Mouse (Mus musculus): ENCODE data around the gene Ercc6l2.
"Not testable (repeated sequence)": the region's sequence is repeated elsewhere in the genome, so short reads cannot be mapped to it uniquely, and the experiment has no call there.

Gene Ercc6l2

DNA sequence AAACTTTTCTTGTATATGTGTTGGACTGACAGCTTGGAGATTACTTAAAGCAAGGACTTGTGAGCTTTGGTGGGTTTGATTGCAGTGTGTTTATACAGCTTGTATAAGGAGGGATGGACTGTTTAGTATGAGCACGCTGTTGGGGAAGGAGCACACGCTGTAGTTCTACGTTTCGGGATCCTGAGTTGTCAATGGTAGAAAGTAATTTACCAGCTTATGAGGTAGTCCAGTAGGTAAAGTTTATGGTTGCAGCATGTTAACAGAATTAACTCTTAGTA lies 64.8 kb downstream of the Ercc6l2 start:
- no peak for DNase-seq (ENCODE audit: low spot score)

DNA sequence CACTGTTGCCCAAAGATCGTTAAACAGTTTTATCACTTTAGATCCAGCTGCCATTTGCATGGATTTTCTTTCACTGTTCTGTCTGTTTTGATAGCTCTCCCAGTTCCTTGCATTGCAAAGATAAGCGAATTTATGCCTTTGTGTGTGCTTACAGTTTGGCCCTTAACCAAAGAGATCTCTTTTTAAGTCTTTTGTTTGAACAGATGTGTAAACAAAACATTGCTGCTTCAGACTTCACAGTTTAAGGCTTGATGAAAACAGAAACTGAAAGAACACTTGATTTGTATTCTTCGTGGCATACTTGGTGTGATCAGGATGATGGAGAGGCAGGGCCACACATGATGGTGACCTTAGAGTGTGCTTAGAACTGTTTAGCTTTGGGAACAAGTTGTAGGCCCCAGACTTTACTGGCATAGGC lies 70.5 kb downstream of the Ercc6l2 start:
- DNase-seq (ENCODE audit: low spot score): no peak

DNA sequence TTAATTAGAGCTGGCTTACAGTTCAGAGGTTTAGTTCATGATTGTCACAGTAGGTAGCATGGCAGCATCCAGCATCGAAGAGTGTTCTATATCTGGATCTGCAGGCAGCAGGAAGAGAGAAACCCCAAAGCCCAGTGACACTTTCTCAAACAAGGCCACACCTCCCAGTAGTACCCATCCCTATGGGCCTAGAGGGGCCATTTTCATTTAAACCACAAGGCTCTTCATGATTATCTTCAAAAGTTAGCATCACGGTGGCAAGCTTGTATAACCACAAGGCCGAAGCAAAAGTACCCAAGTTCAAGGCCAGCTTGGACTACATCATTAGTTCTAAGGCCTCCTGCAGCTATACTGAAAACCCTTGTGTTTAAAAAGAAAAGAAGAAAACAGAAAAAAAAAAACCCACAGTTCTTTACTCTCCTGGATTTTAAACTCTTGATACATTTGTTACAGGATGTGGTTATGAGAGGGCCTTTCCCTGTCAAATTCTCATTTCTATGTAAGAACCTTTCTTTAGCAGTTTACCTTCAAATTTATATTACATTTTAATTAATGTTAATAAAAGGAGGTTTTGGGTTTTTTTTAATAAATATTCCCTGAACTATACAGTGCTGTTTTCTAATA lies 71.5 kb downstream of the Ercc6l2 start:
- no peak for DNase-seq (ENCODE audit: low spot score)

DNA sequence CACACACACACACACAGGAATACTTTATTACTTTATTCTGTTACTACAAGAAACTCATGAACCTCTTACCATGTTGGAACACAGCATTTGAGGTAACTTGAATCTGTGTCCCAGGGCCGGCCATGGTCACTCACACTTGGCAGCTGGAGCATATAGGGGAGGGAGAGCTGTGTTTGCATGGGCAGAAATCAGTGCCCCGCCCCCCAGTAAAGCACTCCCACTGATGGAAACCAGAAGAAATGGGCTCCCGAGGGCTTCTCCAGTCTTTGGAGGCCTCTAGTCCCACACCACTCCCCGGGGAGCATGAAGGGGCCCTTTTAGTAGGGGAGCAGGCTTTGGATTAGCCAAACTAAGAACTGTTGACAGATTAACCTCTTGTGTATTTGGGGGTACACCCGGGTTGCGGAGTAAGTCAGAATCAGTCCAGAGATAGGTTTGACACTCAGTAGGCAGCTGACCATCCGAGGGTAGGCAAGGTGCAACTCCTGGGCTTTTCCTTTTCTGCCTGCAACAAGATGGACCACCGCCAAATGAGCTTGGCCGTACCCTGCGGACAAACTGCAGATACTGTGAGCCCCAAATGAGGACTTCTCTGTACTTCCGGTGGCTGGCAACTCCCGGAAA lies 85.8 kb downstream of the Ercc6l2 start:
- no peak for DNase-seq (ENCODE audit: low spot score)

DNA sequence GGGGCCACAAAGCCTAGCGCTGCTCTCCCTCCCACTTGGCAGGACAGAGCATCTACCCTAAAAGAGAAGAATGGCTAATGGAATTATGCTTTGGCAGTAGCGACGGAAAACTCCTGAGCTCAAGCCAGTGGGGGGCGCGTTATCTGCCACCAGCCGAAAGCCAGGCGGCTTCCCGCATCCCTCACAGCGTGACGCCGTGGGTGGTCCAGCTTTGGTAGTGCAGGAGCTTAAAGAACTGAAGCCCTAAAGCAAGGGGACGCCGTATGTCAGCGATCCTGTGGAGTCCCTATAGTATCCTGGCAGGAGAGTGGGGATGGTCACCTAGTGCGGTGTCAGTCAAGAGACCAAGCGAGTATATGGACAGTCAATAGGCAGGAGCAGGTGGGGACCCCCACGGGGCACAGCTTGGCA lies 86.3 kb downstream of the Ercc6l2 start:
- DNase-seq (ENCODE audit: low spot score): peak; percentile 39

DNA sequence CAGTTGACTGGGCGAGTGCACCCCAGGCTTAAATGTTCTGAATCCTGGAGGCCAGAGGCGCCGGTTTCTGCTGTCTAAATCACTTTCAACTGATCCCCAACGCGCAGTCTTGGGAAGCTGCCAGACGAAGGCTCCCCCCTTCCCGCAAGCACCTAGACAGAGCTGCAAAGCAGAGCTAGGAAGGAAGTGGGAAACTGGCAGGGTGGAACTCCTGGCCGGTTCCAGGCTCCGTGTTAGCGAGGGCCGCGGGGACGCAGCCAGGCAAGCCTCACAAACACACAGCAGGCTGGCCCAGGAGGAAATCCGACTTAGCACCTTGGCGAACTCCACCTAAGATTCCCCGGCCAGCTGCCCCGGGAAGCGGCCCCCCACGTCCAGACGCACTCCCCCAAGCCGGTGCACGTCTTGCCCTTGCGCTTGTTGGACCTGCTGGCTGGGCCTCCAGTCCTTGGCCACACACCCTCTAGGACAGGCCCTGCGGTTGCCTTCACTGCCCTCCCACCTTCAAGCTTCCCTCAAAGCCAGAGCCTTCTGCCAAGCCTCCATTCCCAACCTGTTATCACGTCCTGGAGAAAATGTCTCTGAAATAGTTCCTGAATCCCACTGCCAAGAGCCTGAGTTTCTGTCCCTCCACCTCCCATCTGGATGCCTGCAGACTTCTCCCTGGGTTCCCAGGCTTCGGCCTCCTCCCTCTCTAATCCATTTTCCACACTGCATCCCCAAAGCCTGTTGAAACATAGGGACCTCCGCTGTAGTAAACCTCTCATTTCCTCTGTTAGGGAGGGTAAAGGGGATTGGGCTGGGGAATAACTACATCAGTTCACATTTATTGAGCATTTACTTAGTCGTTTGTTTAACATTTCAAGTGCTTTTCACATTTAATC lies 86.9 kb downstream of the Ercc6l2 start:
- peak; percentile 40 for DNase-seq (ENCODE audit: low spot score)

DNA sequence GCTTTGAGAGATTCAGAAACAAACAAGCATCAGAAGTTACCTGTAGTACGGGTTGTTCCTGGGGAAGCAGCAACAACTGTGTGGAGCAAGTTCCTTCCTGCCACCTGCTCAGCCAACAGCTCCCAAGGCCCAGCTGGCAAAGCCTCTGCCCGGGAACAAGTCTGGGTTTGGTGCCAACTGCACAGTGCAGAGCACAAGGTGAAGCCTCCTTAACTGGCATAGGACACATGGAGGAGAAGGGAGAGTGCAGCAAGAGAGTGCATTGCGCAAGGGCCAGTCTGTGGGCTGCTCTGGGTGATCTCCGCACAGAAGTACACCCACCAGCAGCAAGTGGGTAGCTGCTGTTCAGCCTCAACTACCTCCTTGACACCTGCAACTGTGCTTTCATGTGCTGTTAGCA lies 91.5 kb downstream of the Ercc6l2 start:
- no peak for DNase-seq (ENCODE audit: low spot score)

DNA sequence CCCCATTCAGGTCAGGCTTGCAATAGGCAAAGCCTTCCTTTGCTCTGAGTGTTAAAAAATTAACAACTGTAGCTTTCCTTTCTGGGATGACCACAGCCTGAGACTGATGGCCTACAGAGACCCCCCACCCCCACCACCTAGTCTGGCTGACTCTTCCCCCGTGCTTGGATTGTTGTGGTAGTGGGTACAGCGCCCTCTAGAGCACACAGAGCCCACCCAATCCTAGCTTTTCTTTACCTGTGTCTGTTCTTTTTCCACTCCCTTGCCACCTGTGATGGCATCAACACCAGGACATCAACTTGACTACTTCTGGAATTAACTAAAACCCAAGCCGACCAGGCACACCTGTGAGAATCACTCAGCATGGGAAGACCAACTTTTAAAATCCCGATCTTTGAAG lies 92.4 kb downstream of the Ercc6l2 start:
- DNase-seq (ENCODE audit: low spot score): no peak

DNA sequence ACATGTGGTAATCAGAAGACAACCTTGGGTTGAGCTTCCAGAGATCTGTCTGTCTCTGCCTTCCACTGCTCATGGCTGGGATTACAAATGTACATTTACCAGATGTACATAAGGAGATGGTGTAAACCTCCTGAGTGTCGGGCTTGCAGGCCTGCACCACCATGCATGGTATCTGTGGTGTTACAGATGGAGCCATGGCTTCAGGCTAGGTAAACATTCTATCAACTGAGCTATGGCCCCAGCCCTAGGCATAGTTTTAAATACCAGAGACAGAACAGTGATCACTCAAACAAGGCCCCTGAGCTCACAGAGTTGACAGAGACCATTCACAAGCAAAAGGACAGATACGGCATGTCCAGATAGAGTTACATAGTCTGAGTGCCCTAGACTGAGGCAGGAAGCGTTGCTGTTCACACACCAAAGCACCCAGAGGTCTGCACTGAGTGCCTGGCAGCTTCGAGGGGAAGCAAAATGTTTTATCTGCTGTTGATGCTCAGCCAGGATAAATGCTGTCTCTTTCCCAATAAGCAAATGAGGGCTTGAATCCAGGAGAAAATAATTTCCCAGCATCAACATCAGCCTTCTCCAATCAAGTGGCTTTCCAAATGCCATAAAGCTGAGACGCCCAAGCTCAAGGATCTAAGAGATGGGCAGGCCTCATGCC lies 95.2 kb downstream of the Ercc6l2 start:
- no peak for DNase-seq (ENCODE audit: low spot score)

DNA sequence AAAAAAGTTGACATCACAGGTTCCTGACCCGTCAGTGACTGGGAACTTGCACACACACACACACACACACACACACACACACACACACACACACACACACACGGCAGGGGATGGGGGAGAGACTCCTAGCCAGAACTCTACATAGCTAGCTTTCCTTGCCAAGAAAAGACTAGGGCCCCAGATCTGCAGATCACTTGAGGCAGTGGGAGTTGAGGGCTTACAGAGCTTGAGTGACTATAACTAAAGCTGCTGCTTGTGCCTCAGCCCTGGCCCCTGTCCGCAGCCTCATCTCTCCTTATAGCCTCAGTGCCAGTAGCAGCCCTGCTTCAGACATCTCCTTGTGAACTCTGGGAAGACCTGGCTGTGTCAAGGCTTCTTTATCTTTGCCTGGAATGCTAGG lies 96.6 kb downstream of the Ercc6l2 start:
- no peak for DNase-seq (ENCODE audit: low spot score)

DNA sequence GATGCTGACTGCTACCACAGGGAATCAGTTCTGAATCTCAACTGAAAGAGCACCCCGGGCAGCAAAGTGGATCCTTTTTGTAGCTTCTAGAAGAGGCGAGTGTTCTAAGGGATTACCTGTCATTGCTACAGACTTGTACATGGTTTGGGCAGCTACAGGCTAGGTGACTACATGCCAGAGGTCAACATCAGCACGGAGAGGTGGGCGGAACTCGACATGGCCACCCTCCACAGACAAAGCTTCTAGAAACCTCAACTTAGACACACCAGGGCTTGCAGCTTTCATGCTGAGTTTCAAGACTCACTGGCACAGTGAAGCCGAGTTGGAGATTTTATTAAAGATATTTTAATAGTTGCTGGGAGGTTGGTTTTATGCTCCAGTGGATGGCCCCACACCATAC lies 98.1 kb downstream of the Ercc6l2 start:
- no peak for DNase-seq (ENCODE audit: low spot score)

DNA sequence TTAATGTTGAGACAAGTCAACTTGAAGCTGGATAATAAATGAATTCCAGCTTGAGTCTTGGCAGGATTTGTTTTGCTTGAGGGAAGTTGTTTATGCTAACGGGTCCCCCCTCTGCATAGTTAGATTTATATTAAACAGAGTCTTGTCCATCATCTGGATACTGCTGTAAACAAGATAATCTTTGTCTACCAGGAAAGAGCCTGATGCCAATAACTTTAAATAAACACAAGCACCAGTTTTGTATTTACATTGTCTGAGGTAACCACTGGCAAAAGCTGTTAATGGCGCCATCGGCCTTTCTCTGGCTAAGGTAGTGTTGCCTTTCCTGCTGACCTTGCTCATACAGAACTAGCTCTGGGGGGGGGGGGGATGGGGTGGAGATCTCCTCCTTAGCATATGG lies 100.1 kb downstream of the Ercc6l2 start:
- DNase-seq (ENCODE audit: low spot score): no peak

DNA sequence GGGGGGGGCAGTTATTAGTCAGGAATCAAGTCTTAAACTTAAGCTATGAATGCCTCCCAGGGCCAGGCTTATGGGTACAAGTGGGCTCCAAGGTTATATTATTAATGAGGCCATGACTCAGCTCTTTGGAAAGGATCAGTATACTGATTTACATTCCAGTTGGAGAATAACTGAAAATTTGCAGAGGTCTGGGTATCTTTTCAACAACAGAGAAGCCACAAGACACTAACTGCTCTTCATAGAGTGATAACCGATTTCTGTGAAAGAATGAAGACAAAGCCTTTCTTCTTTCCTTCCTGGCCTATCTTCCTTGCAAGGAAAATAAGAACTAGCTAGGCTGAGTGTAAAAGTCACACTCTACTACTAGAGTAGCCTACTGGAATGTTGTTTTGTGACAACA lies 100.6 kb downstream of the Ercc6l2 start:
- no peak for DNase-seq (ENCODE audit: low spot score)

DNA sequence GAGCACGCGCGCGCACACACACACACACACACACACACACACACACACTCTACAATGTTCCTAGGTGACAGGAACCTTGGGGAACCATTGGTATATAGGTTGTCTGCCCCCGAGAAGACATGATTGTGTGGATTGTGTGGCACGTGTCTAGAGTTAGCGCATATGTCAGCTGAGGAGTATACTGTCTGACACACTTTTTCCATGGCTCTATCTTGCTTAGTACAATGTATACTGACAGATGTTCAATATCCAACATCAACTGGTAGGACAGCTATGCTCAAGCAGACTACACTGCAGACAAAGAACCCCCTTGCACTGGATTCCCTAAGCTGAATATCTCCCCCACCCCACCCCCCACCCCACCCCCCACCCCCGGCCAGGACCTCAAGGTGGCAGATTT lies 101.5 kb downstream of the Ercc6l2 start:
- DNase-seq (ENCODE audit: low spot score): no peak

DNA sequence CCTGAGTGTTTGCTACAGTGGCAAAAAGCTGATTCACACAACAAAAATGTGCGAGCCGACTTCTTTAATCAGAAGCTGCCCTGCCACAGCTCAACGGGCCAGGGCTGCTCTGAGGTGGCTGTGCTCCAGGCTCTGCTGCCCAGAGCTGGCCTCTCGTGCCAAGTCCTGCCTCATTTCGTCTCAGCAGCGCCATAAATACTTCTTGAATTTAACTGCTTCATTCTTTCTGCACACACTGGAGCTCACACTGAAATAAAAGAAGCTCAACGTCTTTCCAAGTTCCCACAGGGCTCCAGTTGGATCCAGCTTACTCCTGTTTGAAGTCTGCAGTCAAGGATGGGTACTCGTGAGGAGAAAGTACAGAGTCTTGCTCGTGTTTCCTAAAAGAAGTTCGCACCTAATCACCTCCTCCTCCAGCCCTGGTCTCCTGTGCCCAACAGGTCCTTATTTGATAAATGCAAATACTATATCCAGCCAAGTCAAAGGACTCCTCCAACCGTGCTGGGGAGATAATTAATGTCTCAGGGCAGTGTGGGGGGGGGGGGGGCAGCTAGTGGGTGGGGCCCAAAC lies 102.2 kb downstream of the Ercc6l2 start:
- no peak for DNase-seq (ENCODE audit: low spot score)

DNA sequence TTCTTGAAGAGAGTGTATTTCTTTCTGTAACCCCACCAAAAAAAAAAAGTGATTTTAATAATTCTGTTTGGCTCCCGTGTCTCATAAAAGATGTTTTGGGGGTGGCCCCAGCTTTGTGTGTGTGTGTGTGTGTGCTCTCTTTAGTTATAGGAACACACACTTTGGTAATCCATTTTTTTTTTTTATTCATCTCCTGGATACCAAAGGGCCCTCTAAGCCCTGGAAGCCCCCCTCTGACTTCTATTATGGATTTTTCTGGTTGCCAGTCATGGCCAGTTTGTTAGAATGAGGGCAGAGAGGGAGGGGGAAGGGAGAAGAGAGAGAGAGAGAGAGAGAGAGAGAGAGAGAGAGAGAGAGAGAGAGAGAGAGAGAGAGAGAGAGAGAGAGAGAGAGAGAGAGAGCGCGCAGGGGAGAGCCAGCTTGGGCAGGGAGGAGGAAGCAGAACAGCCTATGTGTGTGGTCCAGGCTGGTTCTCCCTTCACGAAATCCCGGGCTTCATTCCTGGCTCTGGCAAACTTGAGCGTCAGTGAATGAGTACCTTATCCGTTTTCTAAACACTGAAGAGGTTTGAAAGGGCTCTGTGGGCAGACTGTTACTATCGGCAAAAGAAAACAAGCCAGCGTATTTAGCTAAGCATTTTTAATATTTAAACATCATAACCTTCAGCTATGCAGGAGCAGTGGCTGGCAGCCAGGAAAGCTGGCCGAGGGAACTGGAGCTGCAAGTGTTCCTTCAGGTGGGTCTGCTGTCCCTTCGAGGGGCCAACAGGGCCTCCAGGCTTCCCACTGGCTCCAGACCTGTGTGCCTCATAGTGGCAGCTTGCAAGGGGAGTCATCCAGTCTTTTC lies 103.0 kb downstream of the Ercc6l2 start:
- no peak for DNase-seq (ENCODE audit: low spot score)

DNA sequence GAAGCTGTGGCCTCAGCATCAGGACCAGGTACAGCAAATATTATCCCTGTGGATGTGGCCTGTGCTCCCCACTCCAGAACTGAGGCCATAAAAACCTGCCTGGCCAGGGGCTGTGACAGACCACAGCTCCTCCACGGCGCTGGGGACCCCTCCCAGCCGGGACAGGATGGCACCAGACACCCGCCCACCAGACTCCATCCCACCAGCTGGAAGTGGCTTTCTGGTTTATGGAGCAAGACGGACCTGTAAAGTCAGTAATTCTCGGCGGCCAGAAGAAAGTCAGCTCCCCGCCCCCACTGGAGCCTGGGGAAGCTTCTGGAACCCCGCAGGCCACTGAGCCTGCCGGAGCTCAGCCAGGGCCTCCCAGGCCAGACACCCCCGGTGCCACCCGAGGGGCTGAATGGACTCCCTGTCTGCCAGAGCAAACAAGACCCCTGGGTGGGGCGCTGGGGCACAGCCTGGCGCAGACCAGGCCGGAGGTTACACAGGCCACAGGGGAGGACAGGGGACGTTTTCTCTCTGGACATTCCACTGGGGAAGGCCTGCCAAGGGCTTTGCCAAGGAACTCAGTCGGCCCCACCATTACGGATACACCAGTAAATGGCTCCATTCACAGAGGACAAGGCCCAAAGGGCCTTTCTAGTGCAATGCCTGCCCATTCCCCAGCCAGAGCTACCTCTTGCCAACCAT lies 103.8 kb downstream of the Ercc6l2 start:
- no peak for DNase-seq (ENCODE audit: low spot score)

DNA sequence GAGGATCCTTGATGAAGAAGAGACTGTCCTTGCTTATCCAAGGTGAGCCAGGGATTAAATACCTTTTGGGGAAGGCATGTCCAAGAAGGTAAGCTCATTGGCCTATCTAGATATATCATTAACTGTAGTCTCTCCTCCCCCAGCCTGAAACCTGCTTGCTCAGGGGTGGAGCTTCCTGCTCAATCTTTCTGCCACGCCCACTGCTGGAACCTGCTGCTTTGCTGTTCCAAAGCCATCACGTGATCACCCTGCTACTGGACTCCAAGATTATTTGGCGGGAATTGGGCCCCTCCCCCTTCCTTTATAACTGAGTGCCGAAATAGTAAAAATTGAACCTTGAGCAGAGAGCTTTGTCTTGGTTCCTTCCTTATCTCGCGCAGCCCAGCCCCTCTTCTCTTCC lies 109.0 kb downstream of the Ercc6l2 start:
- DNase-seq (ENCODE audit: low spot score): not testable (repeated sequence)

DNA sequence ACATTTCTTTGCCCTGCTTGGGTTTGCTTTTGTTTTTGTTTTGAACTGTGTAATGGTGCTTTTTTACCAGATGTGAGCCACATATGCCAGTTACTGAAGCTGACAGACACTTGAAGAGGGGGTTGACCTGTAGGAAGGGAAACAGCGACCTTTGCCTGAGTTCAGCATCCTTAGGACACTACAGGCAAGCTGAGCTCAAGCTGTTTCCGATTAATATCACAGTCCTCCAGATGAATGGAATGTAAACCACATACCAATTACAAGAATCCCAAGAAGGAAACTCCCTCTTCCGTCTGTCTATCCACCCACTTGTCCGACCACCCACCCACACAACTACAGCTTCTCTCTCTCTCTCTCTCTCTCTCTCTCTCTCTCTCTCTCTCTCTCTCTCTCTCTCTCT lies 112.3 kb downstream of the Ercc6l2 start:
- DNase-seq (ENCODE audit: low spot score): no peak

DNA sequence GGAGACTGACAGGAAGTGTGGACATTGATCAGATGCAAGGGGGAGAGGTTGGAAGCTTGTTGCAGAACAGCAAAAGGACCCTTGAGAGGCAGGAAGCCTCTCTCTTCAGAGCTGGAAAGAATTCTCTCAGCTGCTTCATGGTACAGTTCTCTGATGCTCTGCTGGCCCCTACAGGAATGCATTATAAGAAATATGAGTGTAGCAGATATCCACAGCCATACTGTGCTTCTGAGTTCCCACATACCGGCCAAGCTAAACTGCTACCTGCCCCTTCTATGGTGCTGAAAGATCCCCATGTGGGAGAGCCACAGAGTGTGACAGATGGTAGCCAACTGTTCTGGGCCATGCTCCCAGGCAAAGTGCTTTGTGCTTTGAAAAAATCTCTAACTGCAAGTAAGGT lies 114.3 kb downstream of the Ercc6l2 start:
- DNase-seq (ENCODE audit: low spot score): no peak

DNA sequence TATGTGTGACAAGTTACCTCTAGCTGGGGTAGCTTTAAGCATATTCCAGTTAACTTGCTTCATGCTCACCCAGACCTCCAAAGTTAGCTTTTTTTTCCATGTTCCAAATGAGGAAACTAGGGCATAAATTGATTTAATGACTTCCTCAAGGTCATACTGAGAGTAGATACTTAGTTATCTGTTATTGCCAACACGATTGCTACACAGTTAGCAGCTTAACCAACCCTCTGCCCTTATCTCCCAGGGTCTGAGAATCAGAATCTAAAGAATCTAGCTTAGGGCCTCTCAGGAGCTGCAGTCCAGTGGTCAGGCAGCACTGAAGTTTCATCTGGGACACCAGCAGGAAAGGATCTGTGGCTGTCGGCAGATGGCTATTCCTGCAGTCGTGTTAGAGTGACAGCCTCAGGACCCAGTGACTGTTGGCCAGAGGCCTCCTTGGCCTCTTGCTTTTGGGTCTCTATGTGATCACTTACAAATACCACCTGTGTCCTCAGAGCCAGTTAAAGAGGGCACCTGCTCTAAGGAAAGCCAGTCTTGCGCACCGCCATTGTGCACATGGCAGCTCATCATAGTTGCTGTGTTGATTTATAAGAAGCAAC lies 115.0 kb downstream of the Ercc6l2 start:
- DNase-seq (ENCODE audit: low spot score): no peak
